Mouse (Mus musculus): ENCODE data around the gene Stim2. TPM values are rescaled to one million over a fixed set of nuclear protein-coding genes. Genes with fewer than 3 reads are reported as not detected.

Gene Stim2
- total and polyA plus RNA-seq, 3 experiments, result 16.8 to 21.5 (median 18.2) TPM

DNA sequence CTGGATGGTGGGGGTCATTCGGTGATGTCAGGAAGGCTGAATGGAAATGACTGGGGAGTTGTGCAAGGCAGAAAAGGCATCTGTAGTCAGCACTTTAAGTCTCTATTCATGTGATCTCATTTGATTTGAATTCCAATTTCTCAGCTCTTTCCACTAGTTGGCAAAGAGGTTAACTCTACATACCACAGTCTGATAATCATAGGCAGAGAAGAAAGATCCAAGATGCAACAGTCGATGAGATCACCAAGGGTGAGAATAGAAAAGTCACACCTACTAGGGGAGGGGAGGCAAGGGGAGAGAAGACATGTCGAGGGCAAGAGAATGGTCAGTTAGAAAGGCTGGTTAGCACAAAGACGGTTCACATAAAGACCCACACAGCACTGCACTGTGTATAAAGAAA is 27.1 kb upstream of the Stim2 start:
- no peaks in the 10 kb centered on the region for H3K9me3 ChIP-seq (replicated peaks; ENCODE audit: low read length)
- H3K9ac ChIP-seq (ENCODE audit: insufficient read depth, low read depth), result no peak overlapping the region
- no peaks in the 10 kb centered on the region for H3K36me3 ChIP-seq (replicated peaks in 1 of 2; ENCODE audit: control insufficient read depth in 1 of 2, insufficient read depth in 1 of 2, low read length in 1 of 2)
- H3K27ac ChIP-seq (ENCODE audit: insufficient read depth, low read depth), result no peak overlapping the region
- H3K4me2 ChIP-seq (ENCODE audit: insufficient read depth, low read depth, poor library complexity, severe bottlenecking), result no peak overlapping the region
- DNase-seq (ENCODE audit: extremely low read depth), result no peak
- H3K4me1 ChIP-seq (ENCODE audit: control insufficient read depth in 1 of 2, insufficient read depth in 2 of 2), result no peaks in the 10 kb centered on the region
- no peaks in the 10 kb centered on the region for H3K27me3 ChIP-seq (replicated peaks)
- no peak overlapping the region for H3K4me3 ChIP-seq (replicated peaks in 1 of 3; ENCODE audit: low read depth in 2 of 3, low read length in 2 of 3, poor library complexity in 1 of 3)
- in situ Hi-C loops (cut with MboI; ENCODE audit: low pct_ligation_motif_present, low pct_unique_long_range_greater_than_20kb, low sequenced_read_pairs) (no loop called here), dilution Hi-C loops (cut with MboI; ENCODE audit: extremely low pct_ligation_motif_present, extremely low pct_unique_long_range_greater_than_20kb, low sequenced_read_pairs) (no loop called here)
- TF ChIP-seq MAX (IDR thresholded peaks at IDR 0.05; ENCODE audit: low read length) (no peak), RAD21 (IDR thresholded peaks at IDR 0.05; ENCODE audit: low read depth, low read length) (no peak), POLR2AphosphoS2 (IDR thresholded peaks at IDR 0.05; ENCODE audit: low read depth, low read length) (no peak), USF1 (IDR thresholded peaks at IDR 0.05; ENCODE audit: low read depth, low read length) (no peak), TCF12 (IDR thresholded peaks at IDR 0.05; ENCODE audit: low read depth, low read length) (no peak), MXI1 (IDR thresholded peaks at IDR 0.05; ENCODE audit: low read depth, low read length) (no peak), CTCF (conservative IDR thresholded peaks at IDR 0.05 in 1 of 2, IDR thresholded peaks at IDR 0.05 in 1 of 2; ENCODE audit: low read depth in 2 of 2, low read length in 2 of 2) (no peak), SMC3 (IDR thresholded peaks at IDR 0.05; ENCODE audit: low read depth, low read length) (no peak)
- H3K79me2 ChIP-seq (replicated peaks; ENCODE audit: control insufficient read depth, extremely low read depth, insufficient read depth, poor library complexity, severe bottlenecking), result no peaks in the 10 kb centered on the region

DNA sequence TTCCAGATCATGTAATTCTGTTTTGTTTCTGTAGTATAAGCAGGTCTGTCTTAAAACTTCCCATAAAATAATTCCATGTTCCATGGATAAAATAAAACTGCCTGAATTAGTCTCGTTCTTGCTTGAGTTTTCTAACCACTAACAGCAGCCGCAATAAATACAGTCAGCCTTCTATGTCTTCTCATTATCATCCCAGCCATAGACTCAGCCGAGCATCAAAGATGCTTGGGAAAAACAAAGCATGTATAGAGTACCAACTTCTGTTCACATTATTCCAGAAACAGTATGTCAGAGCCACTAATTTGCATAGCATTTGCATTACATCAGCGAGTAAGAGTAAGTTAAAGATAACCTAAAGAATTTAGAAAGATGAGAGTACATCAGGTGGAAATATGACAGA is 25.4 kb upstream of the Stim2 start:
- in situ Hi-C loops (cut with MboI; ENCODE audit: low pct_ligation_motif_present, low pct_unique_long_range_greater_than_20kb, low sequenced_read_pairs), result no loop called here
- dilution Hi-C loops (cut with MboI; ENCODE audit: extremely low pct_ligation_motif_present, extremely low pct_unique_long_range_greater_than_20kb, low sequenced_read_pairs), result no loop called here
- Histone ChIP-seq H3K27me3 (replicated peaks) (no peaks in the 10 kb centered on the region), H3K9ac (ENCODE audit: insufficient read depth, low read depth) (no peak overlapping the region), H3K4me2 (ENCODE audit: insufficient read depth, low read depth, poor library complexity, severe bottlenecking) (no peak overlapping the region), H3K4me3 (replicated peaks in 1 of 3; ENCODE audit: low read depth in 2 of 3, low read length in 2 of 3, poor library complexity in 1 of 3) (no peak overlapping the region), H3K4me1 (ENCODE audit: control insufficient read depth in 1 of 2, insufficient read depth in 2 of 2) (peaks cover 0 to 5% of the 10 kb centered on the region in 2 experiments; a peak in 2 of 4 replicates), H3K27ac (ENCODE audit: insufficient read depth, low read depth) (no peak overlapping the region), H3K9me3 (replicated peaks; ENCODE audit: low read length) (no peaks in the 10 kb centered on the region), H3K36me3 (replicated peaks in 1 of 2; ENCODE audit: control insufficient read depth in 1 of 2, insufficient read depth in 1 of 2, low read length in 1 of 2) (no peaks in the 10 kb centered on the region), H3K79me2 (replicated peaks; ENCODE audit: control insufficient read depth, extremely low read depth, insufficient read depth, poor library complexity, severe bottlenecking) (no peaks in the 10 kb centered on the region)
- DNase-seq (ENCODE audit: extremely low read depth), result no peak
- TF ChIP-seq RAD21 (IDR thresholded peaks at IDR 0.05; ENCODE audit: low read depth, low read length) (no peak), EP300 (IDR thresholded peaks at IDR 0.05; ENCODE audit: low read length) (no peak), USF2 (conservative IDR thresholded peaks at IDR 0.05; ENCODE audit: low read depth, low read length) (no peak), HCFC1 (IDR thresholded peaks at IDR 0.05; ENCODE audit: low read depth, low read length) (no peak), ETS1 (conservative IDR thresholded peaks at IDR 0.05; ENCODE audit: low read depth, low read length) (no peak), POLR2AphosphoS2 (IDR thresholded peaks at IDR 0.05; ENCODE audit: low read depth, low read length) (no peak), SIN3A (IDR thresholded peaks at IDR 0.05; ENCODE audit: low read length) (no peak), MAZ (IDR thresholded peaks at IDR 0.05; ENCODE audit: low read depth, low read length) (no peak), CTCF (conservative IDR thresholded peaks at IDR 0.05 in 1 of 2, IDR thresholded peaks at IDR 0.05 in 1 of 2; ENCODE audit: low read depth in 2 of 2, low read length in 2 of 2) (no peak), JUND (conservative IDR thresholded peaks at IDR 0.05; ENCODE audit: low read depth, low read length) (no peak), GABPA (IDR thresholded peaks at IDR 0.05; ENCODE audit: insufficient replicate concordance, low read depth, low read length) (no peak), BHLHE40 (IDR thresholded peaks at IDR 0.05; ENCODE audit: low read depth, low read length) (no peak), MXI1 (IDR thresholded peaks at IDR 0.05; ENCODE audit: low read depth, low read length) (no peak), UBTF (IDR thresholded peaks at IDR 0.05; ENCODE audit: low read depth, low read length) (no peak), MAFK (IDR thresholded peaks at IDR 0.05; ENCODE audit: insufficient replicate concordance, low read length) (no peak), POLR2A (IDR thresholded peaks at IDR 0.05; ENCODE audit: low read depth, low read length) (no peak), JUN (IDR thresholded peaks at IDR 0.05; ENCODE audit: insufficient read depth, low read depth, low read length) (no peak), ZKSCAN1 (IDR thresholded peaks at IDR 0.05; ENCODE audit: borderline replicate concordance, low read depth, low read length) (no peak), SMC3 (IDR thresholded peaks at IDR 0.05; ENCODE audit: low read depth, low read length) (no peak)

All from CH12.LX (cell line).